Mouse (Mus musculus) hindbrain, embryonic 12.5 days (tissue): ENCODE results near the gene Aldh4a1. TPM values are rescaled to one million over a fixed set of nuclear protein-coding genes. Genes with fewer than 3 reads are reported as not detected.

Experiments used
- ATAC-seq: fragments of 200-750 bp; cut with Nextera tagmentation; 2 replicates; pipeline ENCODE4 v1.8.0; 2017; ENCODE audit warnings: moderate TSS enrichment; ENCODE audit not compliant: low FRiP score
- H3K27ac ChIP-seq: fragments of 300-500 bp; sonication (generic); 2 replicates; pipeline ENCODE4 v1.5.1; 2016; ENCODE audit warnings: mild to moderate bottlenecking
- H3K27me3 ChIP-seq: fragments of 300-500 bp; sonication (generic); 2 replicates; pipeline ENCODE4 v1.6.1; 2016; ENCODE audit warnings: mild to moderate bottlenecking
- H3K36me3 ChIP-seq: fragments of 300-500 bp; sonication (generic); 2 replicates; pipeline ENCODE4 v1.6.1; 2016; ENCODE audit warnings: mild to moderate bottlenecking
- H3K4me1 ChIP-seq: fragments of 300-500 bp; sonication (generic); 2 replicates; pipeline ENCODE4 v1.6.1; 2016
- H3K4me2 ChIP-seq: fragments of 300-500 bp; sonication (generic); replicated peaks from 2 replicates; pipeline ENCODE4 v1.6.1; 2016; ENCODE audit warnings: mild to moderate bottlenecking
- H3K4me3 ChIP-seq: fragments of 300-500 bp; sonication (generic); 2 replicates; pipeline ENCODE4 v1.5.1; 2016; ENCODE audit warnings: mild to moderate bottlenecking
- H3K9ac ChIP-seq: fragments of 300-500 bp; sonication (generic); 2 replicates; pipeline ENCODE4 v1.6.1; 2016; ENCODE audit warnings: mild to moderate bottlenecking, moderate library complexity
- H3K9me3 ChIP-seq: fragments of 300-500 bp; sonication (generic); replicated peaks from 2 replicates; pipeline ENCODE4 v1.6.1; 2016; ENCODE audit warnings: mild to moderate bottlenecking
- WGBS: fragments of 180-500 bp; shearing (Covaris S2); methylation state at CpG from one replicate; pipeline ENCODE4 v1.1.7; 2016; 5-methylcytosine and 5-hydroxymethylcytosine counted together
- microRNA-seq: library from miRNA; unstranded; fragments of <30 nt; microRNA quantifications from one replicate; pipeline ENCODE4, GENCODE M21; 2017
- polyA plus RNA-seq: library from polyadenylated mRNA; unstranded; fragments of >200 nt; fragmentation: Nextera tagmentation; extraction: Ambion mirVana; gene quantifications from 2 replicates; pipeline ENCODE4 v1.2.1, GENCODE M21; 2016

Gene Aldh4a1
- polyA plus RNA-seq, 1 experiment from 2014 or later: 21.4 TPM

DNA sequence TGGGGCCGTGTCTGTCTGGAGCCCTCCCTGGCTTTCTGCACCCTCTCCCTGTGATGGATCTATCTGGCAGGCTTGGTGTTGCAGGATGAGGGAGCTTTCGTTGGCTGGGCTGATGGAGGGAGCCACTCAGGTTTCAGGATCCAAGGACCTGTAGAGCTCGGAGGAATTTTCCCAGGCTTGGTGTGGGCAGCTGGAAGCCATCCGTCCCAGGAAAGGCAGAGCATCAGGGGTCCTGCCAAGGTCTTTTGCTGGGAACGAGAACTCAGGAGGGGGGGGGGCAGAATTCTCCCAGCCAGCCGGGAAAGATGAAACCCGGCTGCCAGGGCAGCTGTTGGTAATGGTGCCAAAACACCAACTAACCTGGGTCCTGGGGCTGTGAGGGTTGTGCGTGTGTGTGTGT, 75.9 kb downstream of the Aldh4a1 start:
- H3K4me1 ChIP-seq: peaks cover 8% of the 10 kb centered on the region
- no peak overlapping the region for H3K9ac ChIP-seq
- peaks cover 5% of the 10 kb centered on the region for H3K27me3 ChIP-seq
- H3K27ac ChIP-seq: no peak overlapping the region
- WGBS: 63% methylated on average over 8 of the region's 8 CpGs
- no peak overlapping the region for H3K4me3 ChIP-seq
- no peak for ATAC-seq
- H3K36me3 ChIP-seq: no peaks in the 10 kb centered on the region
- H3K4me2 ChIP-seq: no peak overlapping the region
- no peaks in the 10 kb centered on the region for H3K9me3 ChIP-seq

Small RNA genes lying within 50 kb of the gene (microRNA-seq; reads per million reads assigned to microRNA genes)
- gene Gm25571 (not detected), gene Mir7020 (not detected)

Other genes with a start within 250 kb of the Aldh4a1 start
- 5.7 and 5.8 TPM in 2 replicates for gene Iffo2, start 92.3 kb upstream of the Aldh4a1 start, polyA plus RNA-seq
- gene Gm21969, start 19.7 kb upstream of the Aldh4a1 start, polyA plus RNA-seq: not detected in 2 replicates
- gene Tas1r2, start 30.7 kb downstream of the Aldh4a1 start, polyA plus RNA-seq: not detected in 2 replicates
- gene Pax7, start 210.7 kb downstream of the Aldh4a1 start, polyA plus RNA-seq: 1.1 and 1.6 TPM in 2 replicates